Mouse (Mus musculus) hindbrain, embryonic 11.5 days (tissue): ENCODE measurements around the gene Psma7. TPM values are rescaled to one million over a fixed set of nuclear protein-coding genes. Genes with fewer than 3 reads are reported as not detected.

Experiments
- ATAC-seq: fragments of 200-750 bp; cut with Nextera tagmentation; 2 replicates; pipeline ENCODE4 v1.8.0; 2017; ENCODE audit warnings: mild to moderate bottlenecking, moderate TSS enrichment, moderate library complexity; ENCODE audit not compliant: low FRiP score
- DNase-seq: peaks from one replicate; pipeline ENCODE4 v3.0.0-alpha.2; 2015; ENCODE audit warnings: low spot score
- H3K27ac ChIP-seq: fragments of 300-500 bp; sonication (generic); 2 replicates; pipeline ENCODE4 v1.5.1; 2014; ENCODE audit warnings: mild to moderate bottlenecking, low read depth, low read length
- H3K27me3 ChIP-seq: fragments of 300-500 bp; sonication (generic); 2 replicates; pipeline ENCODE4 v1.6.1; 2014; ENCODE audit warnings: mild to moderate bottlenecking, low read length, moderate library complexity, mixed read lengths; ENCODE audit not compliant: control insufficient read depth, insufficient read depth
- H3K36me3 ChIP-seq: fragments of 300-500 bp; sonication (generic); 2 replicates; pipeline ENCODE4 v1.6.1; 2014; ENCODE audit warnings: mild to moderate bottlenecking, low read length, moderate library complexity, mixed read lengths; ENCODE audit not compliant: control insufficient read depth, insufficient read depth
- H3K4me1 ChIP-seq: fragments of 300-500 bp; sonication (generic); replicated peaks from 2 replicates; pipeline ENCODE4 v1.6.1; 2014; ENCODE audit warnings: low read length, mixed read lengths; ENCODE audit not compliant: control insufficient read depth, insufficient read depth
- H3K4me2 ChIP-seq: fragments of 300-500 bp; sonication (generic); replicated peaks from 2 replicates; pipeline ENCODE4 v1.6.1; 2014; ENCODE audit warnings: mild to moderate bottlenecking, low read depth, low read length
- H3K4me3 ChIP-seq: fragments of 300-500 bp; sonication (generic); 2 replicates; pipeline ENCODE4 v1.5.1; 2014; ENCODE audit warnings: low read depth, low read length
- H3K9ac ChIP-seq: fragments of 300-500 bp; sonication (generic); 2 replicates; pipeline ENCODE4 v1.6.1; 2014; ENCODE audit warnings: low read depth, low read length
- H3K9me3 ChIP-seq: fragments of 300-500 bp; sonication (generic); 2 replicates; pipeline ENCODE4 v1.6.1; 2016; ENCODE audit warnings: low read length; ENCODE audit not compliant: control insufficient read depth
- WGBS: fragments of 180-500 bp; shearing (Covaris S2); extraction: QIAGEN DNeasy Blood & Tissue Kit; methylation state at CpG from one replicate; pipeline ENCODE4 v1.1.7; 2014; 5-methylcytosine and 5-hydroxymethylcytosine counted together
- polyA plus RNA-seq: library from polyadenylated mRNA; unstranded; fragments of >200 nt; fragmentation: Nextera tagmentation; extraction: Ambion mirVana; gene quantifications from 2 replicates; pipeline ENCODE4 v1.2.1, GENCODE M21; 2014

Psma7 gene
- polyA plus RNA-seq, 1 experiment from 2014 or later = 756 TPM

DNA sequence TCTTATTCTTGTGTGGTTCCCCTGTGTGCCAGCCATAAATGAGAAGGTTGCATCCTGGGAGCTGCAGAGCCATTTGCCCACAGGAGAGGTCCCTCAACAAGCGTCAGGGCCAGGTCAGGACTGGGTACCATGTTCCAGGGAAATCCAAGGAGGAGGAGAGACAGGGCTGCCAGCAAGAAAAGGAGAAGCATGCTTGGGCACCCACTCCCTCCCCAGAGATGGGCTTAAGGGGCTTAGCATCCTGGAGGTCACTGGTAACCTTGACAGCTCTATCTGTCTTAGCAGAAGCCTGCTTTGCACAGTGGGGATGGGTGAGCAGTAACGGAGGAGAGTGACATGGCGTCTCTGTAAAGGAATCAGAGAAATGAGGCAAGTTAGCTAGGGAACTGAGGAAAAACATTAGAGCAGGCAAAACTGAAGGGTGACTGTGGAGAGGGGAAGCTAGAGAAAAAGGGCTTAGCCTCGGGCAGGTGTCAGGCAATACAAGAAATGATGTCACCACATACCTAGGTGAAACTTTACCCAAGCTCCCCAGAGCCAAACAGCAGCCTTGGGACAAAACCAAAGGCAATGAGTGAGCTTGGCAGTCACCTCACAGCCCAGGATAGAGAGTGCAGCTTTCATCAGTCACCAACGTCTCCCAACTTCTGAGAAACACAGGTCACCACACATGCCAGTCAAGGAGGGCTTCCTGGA lies 36.4 kb downstream of the Psma7 start:
- Histone ChIP-seq H3K9me3 (no peaks in the 10 kb centered on the region), H3K4me3 (no peak overlapping the region), H3K4me2 (no peak overlapping the region), H3K4me1 (no peaks in the 10 kb centered on the region), H3K27me3 (no peaks in the 10 kb centered on the region), H3K9ac (no peak overlapping the region), H3K27ac (no peak overlapping the region), H3K36me3 (no peaks in the 10 kb centered on the region)
- 63% methylated on average over 5 of the region's 5 CpGs for WGBS
- ATAC-seq (no peak), DNase-seq (no peak)

DNA sequence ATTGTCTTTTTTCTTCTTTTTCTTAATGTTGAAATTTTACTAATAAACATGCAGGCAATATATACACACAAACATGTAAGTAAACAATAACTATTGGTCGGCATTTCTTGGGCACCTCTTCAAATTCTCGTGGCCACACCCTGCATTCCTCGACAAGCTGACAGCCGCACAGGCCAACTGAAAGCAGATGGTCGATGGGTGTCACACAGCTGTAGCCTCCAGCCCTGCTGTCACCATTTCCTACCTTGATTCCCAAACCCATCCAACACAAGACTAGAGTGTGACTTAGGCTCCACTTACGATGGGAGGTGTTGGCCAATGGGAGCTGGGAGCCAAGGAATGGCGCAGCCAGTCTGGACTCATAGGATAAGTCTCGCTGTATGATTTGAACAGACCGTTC lies 40.6 kb downstream of the Psma7 start:
- WGBS = 91% methylated on average over 9 of the region's 9 CpGs
- Histone ChIP-seq H3K4me3 (no peak overlapping the region), H3K36me3 (no peaks in the 10 kb centered on the region), H3K27ac (no peak overlapping the region), H3K27me3 (no peaks in the 10 kb centered on the region), H3K4me1 (no peaks in the 10 kb centered on the region), H3K9ac (no peak overlapping the region), H3K9me3 (no peaks in the 10 kb centered on the region), H3K4me2 (no peak overlapping the region)
- ATAC-seq (no peak), DNase-seq (no peak)

DNA sequence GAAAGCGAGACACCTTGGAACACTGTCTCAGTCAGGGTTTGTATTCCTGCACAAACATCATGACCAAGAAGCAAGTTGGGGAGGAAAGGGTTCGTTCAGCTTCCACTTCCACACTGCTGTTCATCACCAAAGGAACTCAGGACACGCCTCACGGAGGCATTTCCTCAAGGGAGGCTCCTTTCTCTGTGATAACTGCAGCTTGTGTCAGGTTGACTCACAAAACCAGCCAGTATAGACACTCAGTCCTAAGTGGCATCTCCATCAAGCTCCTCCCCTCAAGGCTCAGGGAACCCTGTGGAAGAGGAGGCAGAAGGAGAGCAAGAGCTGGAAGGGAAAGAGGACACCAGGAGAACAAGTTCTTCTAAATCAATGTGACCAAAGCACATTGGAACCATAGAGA lies 43.8 kb downstream of the Psma7 start:
- DNase-seq (no peak), ATAC-seq (no peak)
- Histone ChIP-seq H3K9ac (no peak overlapping the region), H3K27me3 (no peaks in the 10 kb centered on the region), H3K9me3 (no peaks in the 10 kb centered on the region), H3K36me3 (no peaks in the 10 kb centered on the region), H3K4me2 (no peak overlapping the region), H3K4me3 (no peak overlapping the region), H3K27ac (no peak overlapping the region), H3K4me1 (no peaks in the 10 kb centered on the region)
- 71% methylated on average over 4 of the region's 4 CpGs for WGBS

DNA sequence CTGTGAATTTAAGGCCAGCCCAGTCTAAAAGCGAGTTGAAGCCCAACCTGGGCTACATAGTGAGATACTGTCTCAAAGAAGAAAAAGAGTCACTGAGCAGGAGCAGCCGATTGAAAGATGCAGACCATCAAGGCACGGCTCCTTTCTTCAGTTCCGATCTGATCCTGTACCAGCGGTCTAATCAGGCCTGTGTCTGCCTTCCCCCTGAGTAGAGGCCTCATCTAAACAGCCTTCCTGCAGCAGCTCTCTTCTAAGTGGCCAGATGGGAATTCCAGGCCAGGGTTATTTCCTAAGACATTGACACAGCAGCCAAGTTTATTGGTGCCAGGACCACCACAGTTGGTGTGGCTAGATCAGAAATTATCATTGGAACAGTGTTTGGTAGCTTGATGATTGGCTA lies 49.2 kb downstream of the Psma7 start:
- no peaks in the 10 kb centered on the region for H3K36me3 ChIP-seq
- no peak for DNase-seq
- no peaks in the 10 kb centered on the region for H3K27me3 ChIP-seq
- H3K4me1 ChIP-seq = no peaks in the 10 kb centered on the region
- no peaks in the 10 kb centered on the region for H3K9me3 ChIP-seq
- no peak overlapping the region for H3K4me2 ChIP-seq
- H3K9ac ChIP-seq = no peak overlapping the region
- no peak overlapping the region for H3K27ac ChIP-seq
- H3K4me3 ChIP-seq = no peak overlapping the region
- no peak for ATAC-seq
- WGBS = 86% methylated on average over 5 of the region's 5 CpGs

DNA sequence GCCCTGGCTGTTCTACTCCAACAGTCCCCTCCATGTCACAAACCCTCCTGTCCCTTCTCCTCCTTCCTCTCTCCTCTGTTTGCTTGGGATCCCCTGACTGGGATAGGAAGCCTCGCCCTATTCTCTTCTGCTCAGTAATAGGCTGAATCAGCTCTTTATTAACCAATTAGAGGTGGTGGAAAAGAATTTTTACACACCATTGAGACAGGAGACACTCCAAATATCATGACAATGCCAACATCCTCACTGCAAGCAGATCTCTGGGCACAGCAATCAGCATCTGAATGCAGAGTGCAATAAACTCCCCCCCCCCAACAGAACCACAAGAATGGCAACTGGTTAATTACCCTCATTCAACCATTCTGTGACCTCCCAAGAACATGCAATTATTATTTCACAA lies 53.1 kb downstream of the Psma7 start:
- Histone ChIP-seq H3K4me3 (no peak overlapping the region), H3K9ac (no peak overlapping the region), H3K4me2 (no peak overlapping the region), H3K27me3 (no peaks in the 10 kb centered on the region), H3K27ac (no peak overlapping the region), H3K9me3 (no peaks in the 10 kb centered on the region), H3K4me1 (no peaks in the 10 kb centered on the region), H3K36me3 (no peaks in the 10 kb centered on the region)
- DNase-seq = no peak
- WGBS = 45% methylated on average over 1 of the region's 1 CpGs
- no peak for ATAC-seq

DNA sequence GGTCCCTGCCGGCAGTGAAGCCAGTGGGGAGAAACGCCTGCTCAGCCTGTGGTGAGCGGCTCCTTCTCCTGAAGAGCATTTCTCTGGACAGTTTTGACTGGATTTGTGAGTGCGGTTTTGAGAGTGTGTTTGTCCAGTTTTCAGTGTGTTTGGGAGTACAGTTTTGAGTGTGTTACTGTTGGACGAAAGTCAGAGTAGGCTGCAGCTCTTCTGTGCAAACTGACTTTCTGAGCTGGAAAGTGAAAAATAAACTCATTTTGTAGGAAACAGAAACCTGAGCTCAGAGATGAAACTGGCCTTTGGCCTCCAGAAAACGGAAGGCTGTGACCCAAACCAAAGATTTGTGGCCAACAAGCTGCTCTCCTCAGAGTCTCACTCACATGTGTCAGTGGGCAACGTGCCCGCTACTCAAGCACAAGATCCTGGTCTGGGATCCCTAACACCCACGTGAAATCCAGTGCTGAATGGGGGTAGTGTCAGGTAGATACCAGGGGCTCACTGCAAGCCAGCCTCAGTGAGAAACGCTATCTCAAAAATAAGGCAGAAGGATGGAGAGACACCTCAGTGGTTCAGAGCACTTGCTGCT lies 55.7 kb downstream of the Psma7 start:
- no peak overlapping the region for H3K9ac ChIP-seq
- H3K4me1 ChIP-seq = no peaks in the 10 kb centered on the region
- H3K4me3 ChIP-seq = no peak overlapping the region
- H3K9me3 ChIP-seq = no peaks in the 10 kb centered on the region
- ATAC-seq (no peak), DNase-seq (no peak)
- no peak overlapping the region for H3K4me2 ChIP-seq
- no peaks in the 10 kb centered on the region for H3K27me3 ChIP-seq
- H3K36me3 ChIP-seq = no peaks in the 10 kb centered on the region
- 72% methylated on average over 10 of the region's 10 CpGs for WGBS
- H3K27ac ChIP-seq = no peak overlapping the region

Other genes with a start within 250 kb of the Psma7 start
- 6.2 and 9.2 TPM in 2 replicates for gene Taf4, start 65.8 kb downstream of the Psma7 start, polyA plus RNA-seq
- gene Lsm14b, start 17.4 kb downstream of the Psma7 start, polyA plus RNA-seq = 13.5 and 14.6 TPM in 2 replicates
- 18.5 and 19.9 TPM in 2 replicates for gene Ss18l1, start 76 bp upstream of the Psma7 start, polyA plus RNA-seq
- gene Mtg2, start 28.2 kb upstream of the Psma7 start, polyA plus RNA-seq = 26.3 and 31.5 TPM in 2 replicates
- 2.6 and 2.7 TPM in 2 replicates for gene Hrh3, start 62.1 kb upstream of the Psma7 start, polyA plus RNA-seq
- gene Osbpl2, start 76.9 kb upstream of the Psma7 start, polyA plus RNA-seq = 42.1 and 42.2 TPM in 2 replicates
- gene Adrm1, start 129.1 kb upstream of the Psma7 start, polyA plus RNA-seq = 174 and 183 TPM in 2 replicates
- gene Lama5, start 183.4 kb upstream of the Psma7 start, polyA plus RNA-seq = 3.3 and 4.4 TPM in 2 replicates
- 432 and 442 TPM in 2 replicates for gene Rps21, start 214.9 kb upstream of the Psma7 start, polyA plus RNA-seq
- 14.0 and 16.8 TPM in 2 replicates for gene Cables2, start 231.1 kb upstream of the Psma7 start, polyA plus RNA-seq
- 0.08 TPM in 1 of 2 replicates, not detected in the other for gene Rbbp8nl, start 247.4 kb upstream of the Psma7 start, polyA plus RNA-seq